Mouse (Mus musculus): ENCODE measurements around the gene Scn9a. TPM values are rescaled to one million over a fixed set of nuclear protein-coding genes. Genes with fewer than 3 reads are reported as not detected.

Gene Scn9a
- polyA plus RNA-seq, 1 experiment from 2014 or later, result 1.2 TPM

- Histone ChIP-seq H3K27me3 (ENCODE audit: low read depth, poor library complexity, severe bottlenecking) (0 out of 2 replicates have a peak, but pooled peaks cover 4% of the 10 kb centered on the region), H3K36me3 (no peaks in the 10 kb centered on the region), H3K4me3 (no peak overlapping the region), H3K9me3 (replicated peaks) (no peaks in the 10 kb centered on the region), H3K4me1 (peaks cover 15% of the 10 kb centered on the region), H3K27ac (replicated peaks) (no peak overlapping the region)
- 57% methylated on average over 3 of the region's 3 CpGs for WGBS
- no peak for DNase-seq (ENCODE audit: low spot score)
Observed at GRCm38 (mm10) chr2:66436286-66436685, 198.5 kb downstream of the Scn9a start.

Other genes starting within 250 kb of the Scn9a start
- 0.85 and 1.3 TPM in 2 replicates for gene Scn1a, start 194.1 kb downstream of the Scn9a start, polyA plus RNA-seq (2016; fragmentation: Nextera tagmentation; extraction: Ambion mirVana)
- gene Scn7a, start 150.0 kb upstream of the Scn9a start, polyA plus RNA-seq (2016; fragmentation: Nextera tagmentation; extraction: Ambion mirVana), result 0.10 and 0.20 TPM in 2 replicates